Mouse (Mus musculus) mesoderm, embryonic 11.5 days (tissue): ENCODE data around the gene Atp5j2.
"Not testable (repeated sequence)": the region's sequence is repeated elsewhere in the genome, so short reads cannot be mapped to it uniquely, and the experiment has no call there.

Source experiments
- DNase-seq: peaks from one replicate; pipeline ENCODE4 v3.0.0-alpha.2; 2012; ENCODE audit warnings: low read depth, low spot score

Atp5j2 gene

DNA sequence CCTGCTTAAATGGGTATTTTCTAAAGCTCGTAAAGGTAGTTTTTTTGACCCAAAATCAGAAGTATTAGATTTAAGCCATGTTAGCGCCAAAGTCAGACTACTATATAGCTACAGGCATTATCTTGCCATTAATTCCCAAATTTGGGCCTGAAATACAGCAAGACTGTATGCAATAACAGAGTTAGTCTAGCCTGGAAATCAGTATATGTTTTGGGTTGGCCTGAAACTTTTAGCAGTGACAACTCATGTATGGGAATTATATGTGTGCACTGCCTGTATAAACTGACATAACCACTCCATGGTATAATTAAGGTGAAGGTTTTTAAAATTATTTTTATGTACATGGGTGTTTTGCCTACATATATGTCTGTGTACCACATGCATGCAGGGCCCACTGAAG, at the start of gene Atp5j2:
Gene Atp5j2 (minus strand): TSS at position 101 of the 400 bp plus-strand sequence.
- DNase-seq = no peak

DNA sequence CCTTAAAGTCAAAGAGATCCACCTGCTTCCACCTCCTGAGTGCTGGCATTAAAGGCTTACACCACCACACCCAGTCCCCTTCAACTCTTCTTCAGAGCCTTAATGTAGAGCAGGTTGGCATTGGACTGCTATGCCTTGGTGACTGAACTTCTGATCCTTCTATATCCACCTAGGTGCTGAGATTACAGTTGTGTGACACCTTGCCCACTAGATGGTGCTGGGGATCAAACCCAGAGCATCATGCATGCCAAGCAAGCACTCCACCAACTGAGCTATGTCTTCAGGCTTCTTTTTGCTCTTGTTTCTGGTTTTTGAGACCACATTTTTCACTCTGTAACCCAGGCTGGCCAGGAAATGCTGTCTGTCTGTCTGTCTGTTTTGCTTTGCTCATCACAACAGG, 42.8 kb upstream of the Atp5j2 start:
- peak; percentile 18 for DNase-seq

DNA sequence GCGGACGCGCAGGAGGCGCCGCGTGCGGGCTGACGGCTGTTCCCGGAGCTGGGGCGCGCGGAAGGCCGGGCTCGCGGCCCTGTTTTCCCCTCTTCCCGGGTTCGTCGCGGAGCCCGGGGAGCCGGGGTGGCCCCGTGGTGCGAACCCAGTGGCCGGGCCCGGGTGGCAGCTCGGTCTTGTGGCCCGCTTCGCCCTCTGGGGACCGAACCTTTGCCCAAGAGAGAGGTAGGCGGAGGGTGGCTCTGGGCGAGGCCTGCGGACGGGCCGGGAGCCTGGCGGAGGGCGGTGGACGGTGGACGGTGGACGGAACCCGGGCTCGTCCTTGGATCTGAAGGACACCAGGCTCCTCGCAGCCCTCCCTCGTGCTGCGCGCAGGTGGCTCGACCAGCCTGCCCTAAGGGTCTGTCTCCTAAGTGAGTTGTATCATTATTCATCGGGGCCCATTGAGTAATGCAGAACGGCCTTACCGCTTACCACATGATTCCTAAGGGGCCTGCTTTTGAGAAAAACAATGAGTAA, 40.1 kb upstream of the Atp5j2 start:
- DNase-seq = peak; percentile 26

DNA sequence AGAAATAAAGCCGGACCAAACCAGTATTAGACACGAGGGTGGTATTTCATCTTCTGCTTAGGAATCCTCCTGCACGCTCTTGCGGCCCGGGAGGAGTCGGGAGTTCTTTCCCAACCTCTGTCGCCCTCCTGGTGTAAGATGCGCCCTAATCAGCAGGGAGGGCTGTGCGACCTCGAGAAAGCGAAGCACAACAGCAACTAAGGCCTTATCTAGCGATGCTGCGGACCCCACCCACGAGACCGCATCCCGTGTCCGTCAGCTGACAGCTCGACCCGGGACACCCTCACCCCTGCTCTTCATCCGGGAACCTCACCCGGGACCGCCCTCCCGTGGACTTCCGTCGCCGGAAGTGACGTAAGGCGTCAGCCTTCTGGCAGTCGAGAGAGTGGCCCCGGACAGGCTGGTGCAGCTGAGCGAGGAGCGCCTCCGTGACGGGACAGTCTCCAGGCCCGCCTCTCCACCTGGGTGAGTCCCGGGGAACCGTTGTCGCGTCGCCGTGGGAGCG, 39.6 kb upstream of the Atp5j2 start, which contains the start of gene Zfp655:
Gene Zfp655 (plus strand): TSS at position 349 of the 505 bp plus-strand sequence.
- DNase-seq = peak; percentile 98

DNA sequence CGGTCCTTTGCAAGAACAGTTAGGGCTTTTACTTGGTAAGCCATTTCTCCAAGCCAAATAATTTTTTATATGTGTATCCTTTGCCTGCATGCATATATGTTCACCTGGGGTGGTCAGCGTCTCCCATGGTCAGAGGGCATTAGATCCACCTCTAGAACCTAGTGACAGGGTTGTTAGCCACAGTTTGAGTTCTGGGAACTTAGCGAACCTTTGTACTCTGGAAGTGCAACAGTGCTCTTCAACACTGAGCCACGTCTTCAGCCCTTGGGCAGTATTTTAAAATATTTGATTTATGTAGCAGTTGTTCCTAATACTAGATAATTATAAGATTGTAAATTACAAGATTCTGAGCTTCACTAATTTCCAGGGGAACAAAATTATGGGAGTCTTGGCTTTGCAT, 38.8 kb upstream of the Atp5j2 start:
- DNase-seq = no peak

DNA sequence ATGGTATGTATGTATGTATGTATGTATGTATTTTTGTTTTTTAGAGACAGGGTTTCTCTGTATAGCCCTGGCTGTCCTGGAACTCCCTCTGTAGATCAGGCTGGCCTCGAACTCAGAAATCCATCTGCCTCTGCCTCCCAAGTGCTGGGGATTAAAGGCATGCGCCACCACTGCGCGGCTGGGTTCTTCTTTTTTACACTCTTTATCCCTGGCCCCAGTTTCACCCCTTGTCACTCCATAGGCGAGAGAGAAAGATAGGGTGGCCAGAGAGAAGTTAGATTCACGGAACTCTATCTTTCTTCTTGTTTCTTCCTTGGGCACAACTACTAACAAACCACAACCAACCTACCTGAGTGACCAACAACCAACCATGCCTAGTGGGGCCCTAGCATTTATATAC, 37.4 kb upstream of the Atp5j2 start:
- DNase-seq = not testable (repeated sequence)

DNA sequence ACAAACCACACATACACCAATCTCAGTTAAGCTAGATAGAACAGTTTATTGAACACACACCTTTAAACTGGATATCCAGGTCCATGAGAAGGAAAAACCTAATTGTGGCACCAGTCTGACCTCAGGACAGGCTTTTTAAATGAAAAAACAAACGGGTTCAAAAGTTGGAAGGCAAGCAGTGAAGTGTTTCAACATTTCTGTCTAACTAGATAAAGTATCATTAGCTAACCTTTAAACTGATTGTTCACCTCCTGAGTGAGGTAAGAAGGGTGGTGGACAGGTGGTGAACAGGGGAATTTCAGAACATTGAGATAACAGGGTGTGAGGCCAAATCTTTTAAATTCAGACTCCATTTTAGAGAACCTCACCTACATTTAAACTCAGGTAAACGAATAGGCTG, 34.6 kb upstream of the Atp5j2 start:
- no peak for DNase-seq

DNA sequence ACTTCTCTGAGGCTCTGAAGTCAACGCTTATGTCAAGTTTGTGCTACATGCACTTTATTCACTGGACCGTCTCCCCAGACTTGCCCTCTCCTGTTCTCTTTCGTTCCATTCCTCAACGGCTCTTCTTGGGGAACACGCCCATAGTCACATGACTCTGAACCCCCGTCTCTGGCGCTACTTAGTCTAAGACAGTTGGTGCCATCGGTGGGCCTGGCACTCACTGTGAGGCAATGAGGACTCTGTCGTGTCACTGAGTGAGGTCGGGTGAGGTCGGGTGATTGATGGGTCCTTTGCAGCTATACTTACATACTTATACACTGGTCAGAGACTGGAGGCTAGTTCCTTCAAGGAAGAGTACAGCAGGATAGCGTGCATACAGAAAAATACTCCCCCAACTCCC, 31.5 kb upstream of the Atp5j2 start:
- no peak for DNase-seq

DNA sequence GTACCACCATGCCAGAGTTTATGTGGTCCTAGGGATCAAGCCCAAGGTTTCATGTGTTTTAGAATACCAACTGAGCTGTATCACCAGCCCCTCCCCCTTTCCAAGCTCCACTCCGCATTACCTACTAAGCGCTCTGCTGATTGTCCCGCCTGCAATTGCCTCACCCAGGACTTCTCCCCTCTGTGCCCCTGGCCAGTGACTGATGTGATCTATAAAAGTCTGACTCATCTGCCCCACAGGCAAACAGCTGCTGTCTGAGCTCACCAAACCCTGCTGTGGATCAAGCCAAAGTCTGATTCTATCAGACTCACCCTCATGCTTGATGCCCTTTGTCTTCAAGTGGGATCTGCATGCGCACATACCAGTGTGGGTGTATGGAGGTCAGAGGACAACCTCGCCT, 31.0 kb upstream of the Atp5j2 start:
- DNase-seq = no peak

DNA sequence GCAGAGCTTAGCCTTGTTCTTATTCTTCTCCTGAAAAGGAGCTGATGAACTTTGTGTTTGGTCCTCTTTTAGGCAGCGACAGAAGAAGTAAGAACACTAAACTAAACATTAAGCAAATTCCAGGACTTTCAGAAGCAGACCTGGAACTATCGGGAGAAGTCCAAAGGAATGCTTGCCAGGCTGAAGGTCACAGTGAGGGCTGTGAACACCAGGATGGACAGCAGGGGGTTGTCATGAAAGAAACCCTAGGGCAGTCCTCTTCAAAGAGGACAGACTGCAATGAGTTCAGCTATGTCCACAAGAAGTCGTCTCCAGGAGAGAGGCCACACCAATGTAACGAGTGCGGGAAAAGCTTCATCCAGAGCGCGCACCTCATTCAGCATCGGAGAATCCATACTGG, 28.1 kb upstream of the Atp5j2 start:
- no peak for DNase-seq

DNA sequence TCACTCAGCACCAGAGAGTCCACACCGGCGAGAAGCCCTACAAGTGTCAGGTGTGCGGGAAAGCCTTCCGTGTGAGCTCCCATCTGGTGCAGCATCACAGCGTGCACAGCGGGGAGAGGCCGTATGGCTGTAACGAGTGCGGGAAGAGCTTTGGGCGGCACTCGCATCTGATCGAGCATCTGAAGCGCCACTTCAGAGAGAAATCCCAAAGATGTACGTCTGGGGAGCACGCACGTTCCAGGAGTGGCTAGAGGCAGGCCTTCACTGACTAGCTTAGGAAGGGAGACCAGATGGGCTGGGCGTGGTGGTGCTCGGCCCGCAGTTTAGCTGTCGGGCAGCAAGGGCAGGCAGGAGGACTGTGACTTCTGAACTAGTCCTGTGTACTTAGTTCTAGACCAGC, 26.8 kb upstream of the Atp5j2 start:
- DNase-seq = no peak

DNA sequence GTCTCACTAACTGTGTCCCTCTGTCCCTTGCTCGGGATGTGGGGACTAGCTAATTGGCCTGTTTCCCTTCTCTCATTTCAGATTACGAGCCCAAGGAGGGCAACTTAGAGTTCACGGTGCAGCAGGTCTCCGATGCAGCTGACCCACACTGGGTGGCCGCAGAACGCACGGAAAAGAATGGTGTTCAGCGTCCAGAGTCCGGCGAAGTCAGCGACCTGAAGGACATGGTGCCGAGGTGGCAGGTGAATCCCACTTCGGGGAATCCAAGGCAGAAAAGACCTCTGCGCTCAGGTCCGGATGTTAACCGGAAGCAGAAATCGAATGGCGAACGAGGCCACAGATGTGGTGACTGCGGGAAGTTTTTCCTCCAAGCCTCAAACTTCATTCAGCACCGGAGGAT, 26.3 kb upstream of the Atp5j2 start:
- DNase-seq = no peak

DNA sequence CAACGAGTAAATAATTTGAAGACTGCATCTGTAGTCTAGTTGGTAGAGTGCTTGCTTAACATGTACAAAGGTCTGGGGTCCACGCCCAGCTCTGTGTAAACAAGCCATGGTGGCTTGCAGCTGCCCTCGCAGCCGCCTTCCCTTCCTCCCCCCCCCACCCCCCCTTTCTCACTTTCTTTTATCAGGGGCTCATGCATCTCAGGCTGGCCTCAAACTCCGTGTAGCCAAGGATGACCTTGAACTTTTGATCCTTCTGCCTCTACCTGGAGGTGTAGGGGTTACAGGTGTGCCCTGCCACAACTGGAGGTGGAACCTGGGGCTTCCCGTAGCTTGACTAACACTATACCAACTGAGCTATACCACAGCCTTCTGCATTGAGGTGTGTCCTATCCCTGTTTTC, 25.9 kb upstream of the Atp5j2 start:
- no peak for DNase-seq

DNA sequence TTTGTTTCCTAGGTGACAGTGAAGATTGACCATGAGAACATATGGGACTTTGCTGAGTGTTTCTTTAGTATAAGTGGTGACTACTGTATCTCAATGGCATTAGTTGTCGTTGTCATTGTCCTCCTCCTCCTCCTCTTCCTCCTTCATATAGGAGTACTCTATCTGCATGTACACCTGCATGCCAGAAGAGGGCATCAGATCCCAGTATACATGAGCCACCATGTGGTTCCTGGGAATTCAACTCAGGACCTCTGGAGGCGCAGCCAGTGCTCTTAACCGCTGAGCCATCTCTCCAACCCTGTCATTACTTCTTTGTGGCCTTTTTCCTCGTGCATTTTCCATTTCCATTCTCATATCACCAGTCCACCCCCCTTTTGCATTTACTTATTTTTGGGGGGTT, 22.8 kb upstream of the Atp5j2 start:
- no peak for DNase-seq

DNA sequence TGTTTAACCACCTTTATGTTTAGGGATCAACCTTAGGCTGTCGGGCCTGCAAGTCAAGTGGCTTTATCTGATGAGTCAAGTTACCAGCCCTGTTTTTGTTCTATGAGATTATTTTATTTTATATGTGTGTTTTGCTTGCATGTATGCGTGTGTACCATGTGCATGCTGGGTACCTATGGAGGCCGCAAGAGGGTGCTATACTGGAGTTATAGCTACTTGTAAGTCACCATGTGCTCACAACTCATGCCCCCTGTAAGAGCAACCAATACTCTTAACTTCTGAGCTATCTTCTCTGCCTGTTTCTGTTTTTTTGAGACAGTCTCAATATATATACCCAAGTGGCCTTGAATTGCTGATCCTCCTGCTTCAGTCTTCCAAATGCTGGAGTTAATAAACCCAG, 21.6 kb upstream of the Atp5j2 start:
- no peak for DNase-seq

DNA sequence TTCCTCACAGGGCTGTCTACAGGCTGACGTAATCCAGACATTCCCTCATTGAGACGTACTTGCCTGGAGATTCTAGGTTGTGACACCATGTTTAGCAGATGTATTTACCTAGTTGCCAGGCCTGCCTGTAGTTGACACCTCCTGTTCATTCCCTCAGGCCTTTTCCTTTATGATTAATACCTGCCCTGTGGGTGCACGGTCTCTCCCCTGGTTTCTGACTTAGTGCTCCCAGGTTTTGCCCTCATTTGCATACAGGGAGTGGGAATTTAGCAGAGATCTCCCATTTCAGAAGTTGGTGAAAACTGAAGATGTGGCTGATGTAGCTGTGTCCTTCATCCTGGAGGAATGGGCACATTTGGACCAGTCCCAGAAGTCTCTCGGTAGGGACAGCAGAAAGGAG, 20.4 kb upstream of the Atp5j2 start:
- DNase-seq = no peak

DNA sequence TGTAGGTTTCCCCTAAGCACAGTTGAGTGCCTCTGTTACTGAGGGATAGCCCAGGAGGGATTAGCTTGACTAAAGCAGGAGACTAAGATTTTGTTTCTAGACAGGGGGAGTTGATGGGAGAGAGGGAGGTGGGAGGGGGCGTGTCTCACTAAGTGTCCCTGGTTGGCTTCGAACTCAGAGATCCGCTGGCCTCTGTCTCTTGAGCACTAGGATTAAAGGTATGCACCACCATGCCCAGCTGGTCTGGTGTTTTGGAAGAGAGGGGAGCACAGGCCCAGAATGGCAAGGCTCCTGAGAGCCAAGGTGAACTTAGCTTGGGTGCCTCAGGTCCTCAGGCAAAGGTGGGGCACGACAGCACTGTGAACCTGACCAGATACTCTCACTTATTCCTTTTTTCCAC, 19.5 kb upstream of the Atp5j2 start:
- DNase-seq = no peak

DNA sequence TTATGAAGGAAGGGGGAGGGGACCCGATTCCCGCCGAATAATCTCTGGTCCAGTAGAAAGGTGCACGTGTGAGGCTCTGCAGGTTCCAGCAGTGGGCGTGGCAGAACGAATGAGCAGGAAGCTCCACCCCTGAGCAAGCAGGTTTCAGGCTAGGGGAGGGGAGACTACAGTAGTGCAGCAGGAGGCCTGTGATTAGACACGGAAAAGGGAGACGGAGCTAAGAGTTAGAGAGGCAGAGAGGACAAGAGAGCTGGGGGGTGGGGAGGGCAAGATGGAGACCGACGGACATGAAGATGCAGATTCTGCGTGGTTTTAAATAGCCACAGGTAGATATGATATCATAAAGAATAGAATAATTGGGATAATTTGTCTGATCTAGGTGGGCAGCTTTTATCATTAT, 16.5 kb upstream of the Atp5j2 start:
- DNase-seq = not testable (repeated sequence)

DNA sequence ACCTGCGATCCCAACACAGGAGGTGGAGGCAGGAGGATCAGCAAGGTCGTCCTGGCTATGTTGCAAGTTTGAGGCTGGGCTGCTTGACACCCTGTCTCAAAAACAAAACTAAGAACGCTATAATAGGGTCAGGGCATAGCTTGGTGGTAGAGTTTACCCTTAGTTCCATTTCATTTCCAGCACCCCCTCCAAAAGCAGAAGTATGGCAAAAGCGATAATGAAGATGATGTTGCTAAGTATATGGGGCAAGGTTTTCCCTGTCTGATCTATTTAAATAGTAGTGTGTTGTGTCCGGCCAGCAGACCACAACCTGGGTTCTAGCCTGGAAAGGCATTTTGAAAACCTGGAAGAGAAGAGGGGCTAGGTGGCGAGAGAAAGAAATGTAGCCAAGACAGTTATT, 16.1 kb upstream of the Atp5j2 start:
- no peak for DNase-seq

DNA sequence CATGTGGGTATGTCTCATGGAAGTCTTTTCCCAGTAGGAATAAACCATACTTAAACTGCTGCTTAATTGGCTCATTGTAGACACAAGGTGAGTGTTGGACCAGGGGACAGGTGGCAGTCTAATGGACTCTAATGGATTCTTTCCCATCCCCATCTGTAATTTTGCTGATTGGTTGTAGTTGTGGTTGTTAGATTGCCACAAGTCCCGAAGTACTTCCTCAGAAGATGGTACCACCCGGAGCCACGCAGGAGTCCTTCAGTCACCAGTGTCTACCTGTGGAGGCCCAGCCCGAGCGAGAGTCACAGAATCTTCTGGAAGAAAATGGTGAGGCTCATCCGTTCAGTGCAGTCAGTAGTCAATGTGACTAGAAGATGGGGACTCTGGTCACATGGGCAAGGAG, 15.5 kb upstream of the Atp5j2 start:
- no peak for DNase-seq

DNA sequence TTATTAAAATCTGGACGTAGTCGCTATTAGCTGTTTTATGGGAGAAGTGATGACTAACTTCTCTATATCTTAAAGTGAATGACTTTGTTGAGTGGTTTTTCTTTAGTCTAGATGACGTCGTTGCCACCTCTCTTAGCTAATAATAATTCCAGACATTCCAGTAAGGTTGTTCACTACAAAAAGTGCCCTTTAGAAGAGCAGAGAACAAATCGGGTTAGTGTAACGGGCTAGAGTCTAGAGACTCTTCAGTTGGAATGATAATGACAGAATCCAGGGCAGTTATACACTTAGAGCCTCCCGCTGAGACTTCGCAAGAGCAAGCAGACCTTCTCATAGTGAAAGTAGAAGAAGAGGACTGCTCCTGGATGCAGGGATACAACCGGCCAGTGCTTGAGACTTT, 13.2 kb upstream of the Atp5j2 start:
- DNase-seq = no peak

DNA sequence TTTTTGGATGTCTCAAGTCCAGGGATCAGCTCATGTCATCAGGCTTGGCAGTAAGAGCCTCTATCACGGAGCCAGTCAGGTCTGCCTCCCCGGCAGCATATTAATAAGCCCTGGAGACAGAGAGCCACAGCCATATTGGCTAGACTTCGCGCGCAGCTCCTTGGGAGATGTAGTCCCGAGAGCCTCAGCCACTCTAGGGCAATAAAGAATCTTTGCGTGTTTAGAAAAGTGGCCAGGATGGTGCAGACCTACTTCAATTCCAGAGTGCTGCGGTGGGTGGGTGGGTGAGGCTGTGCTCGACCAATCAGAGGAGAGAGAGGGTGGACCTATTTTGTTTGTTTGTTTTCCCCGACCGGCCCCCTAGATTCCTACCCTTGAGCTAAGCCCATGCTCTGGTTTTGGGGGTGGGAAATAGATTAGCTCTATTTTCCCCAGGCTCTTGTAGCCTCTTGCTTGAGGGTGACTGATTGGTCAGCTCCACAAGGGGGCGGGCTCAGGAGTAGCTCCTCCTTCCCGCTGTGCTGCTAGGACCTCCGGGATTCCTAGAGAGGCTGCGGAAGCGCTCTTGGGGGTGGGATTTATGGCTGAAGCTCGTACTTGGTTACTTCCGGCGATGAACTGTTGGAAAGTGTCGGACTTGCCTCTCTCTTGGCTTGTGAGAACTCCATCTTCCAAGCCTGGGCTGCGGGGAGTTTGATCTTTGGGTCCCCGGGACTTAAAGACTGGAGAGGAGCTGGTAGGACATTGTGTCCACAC, 12.3 kb upstream of the Atp5j2 start, which contains the start of gene Zkscan5:
Gene Zkscan5 (plus strand): TSS at position 627 of the 756 bp plus-strand sequence.
- peak; percentile 98 for DNase-seq

DNA sequence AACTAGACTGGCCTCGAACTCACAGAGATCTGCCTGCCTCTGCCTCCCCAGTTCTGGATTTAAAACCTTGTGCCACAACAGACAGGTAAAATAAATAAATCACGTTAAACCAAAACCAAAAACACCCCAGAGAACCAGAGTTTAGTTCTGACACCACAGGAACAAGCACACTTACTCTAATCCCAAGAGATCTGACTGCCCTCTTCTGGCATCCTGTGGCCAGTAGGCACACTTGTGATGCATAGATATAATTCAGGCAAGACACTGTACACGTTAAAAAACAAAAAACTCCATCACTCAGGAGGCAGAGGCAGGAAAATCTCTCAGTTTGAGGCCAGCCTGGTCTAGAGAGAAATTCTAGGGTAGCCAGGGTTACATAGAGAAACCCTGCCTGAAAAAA, 10.6 kb upstream of the Atp5j2 start:
- DNase-seq = no peak
